Mouse (Mus musculus) brain, adult 2 months (tissue): ENCODE data around the gene Piwil4.
"Not testable (repeated sequence)": the region's sequence is repeated elsewhere in the genome, so short reads cannot be mapped to it uniquely, and the experiment has no call there.

Experiments used
- DNase-seq: peaks from one replicate; pipeline ENCODE4 v3.0.0; 2011; ENCODE audit warnings: low read depth, low spot score

Gene Piwil4

GRCm38 (mm10) chr9:14671965-14672364 is 68.6 kb downstream of the Piwil4 start:
- not testable (repeated sequence) for DNase-seq

GRCm38 (mm10) chr9:14668382-14668781 is 72.2 kb downstream of the Piwil4 start:
- peak; percentile 49 for DNase-seq

- DNase-seq = no peak
Observed at GRCm38 (mm10) chr9:14666071-14666470, 74.5 kb downstream of the Piwil4 start.

DNA sequence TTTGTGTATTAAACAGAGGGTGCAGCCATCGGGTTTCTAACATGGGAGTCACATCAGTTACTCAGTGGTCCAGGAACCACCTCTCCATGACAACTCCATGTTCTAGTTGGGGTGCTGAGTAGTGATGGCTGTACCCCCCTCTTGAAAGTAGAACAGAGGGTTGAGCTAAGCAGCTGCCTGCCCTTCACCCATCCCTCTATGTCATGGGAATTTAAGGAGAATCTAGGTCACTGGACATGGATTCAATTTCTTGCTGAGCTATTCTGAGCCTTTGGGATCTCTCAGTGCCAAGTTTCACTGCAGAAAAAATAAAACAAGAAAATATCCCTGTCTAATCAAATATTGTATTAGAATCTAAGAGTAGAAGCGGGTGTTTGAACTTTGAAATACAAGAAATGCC is 76.9 kb downstream of the Piwil4 start:
- DNase-seq = peak; percentile 37

DNA sequence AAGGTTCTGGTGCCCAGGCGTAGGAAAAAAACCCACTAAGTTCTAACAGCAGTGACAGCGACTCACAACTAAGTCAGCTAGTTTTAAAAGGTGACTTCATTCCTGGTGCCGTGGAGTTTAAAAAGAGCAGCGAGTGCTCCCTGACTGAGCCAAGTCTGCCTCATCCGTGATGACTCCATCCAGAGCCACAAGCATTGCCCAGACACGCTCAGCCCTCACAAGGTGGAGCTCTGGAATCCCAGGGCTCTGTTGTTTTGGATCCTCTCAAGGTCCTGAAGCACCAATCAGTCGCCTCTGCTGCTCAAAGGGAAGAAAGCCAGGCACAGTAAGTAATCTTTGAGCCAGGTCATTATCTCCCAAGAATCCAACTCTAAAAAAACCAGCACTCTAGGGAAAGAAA is 77.7 kb downstream of the Piwil4 start:
- no peak for DNase-seq

DNA sequence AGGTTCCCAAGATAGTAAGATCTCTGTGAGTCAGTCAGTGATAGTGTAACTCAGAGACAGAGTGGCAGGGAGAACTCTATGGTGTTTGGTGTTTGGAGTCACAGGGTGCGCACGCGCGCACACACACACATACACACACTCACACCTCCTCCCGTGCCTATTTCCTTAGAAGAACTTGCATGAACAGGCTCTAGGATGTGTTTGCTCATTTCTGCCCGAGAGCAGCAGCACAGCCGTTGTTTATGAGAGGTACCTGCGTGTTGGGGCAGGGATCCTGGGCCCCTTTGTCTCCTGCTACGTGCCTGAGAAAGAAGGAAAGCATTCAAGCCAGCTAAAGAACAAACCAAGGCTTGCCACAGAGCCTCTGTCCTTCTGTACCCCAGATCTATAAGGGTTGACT is 78.4 kb downstream of the Piwil4 start:
- DNase-seq = no peak

DNA sequence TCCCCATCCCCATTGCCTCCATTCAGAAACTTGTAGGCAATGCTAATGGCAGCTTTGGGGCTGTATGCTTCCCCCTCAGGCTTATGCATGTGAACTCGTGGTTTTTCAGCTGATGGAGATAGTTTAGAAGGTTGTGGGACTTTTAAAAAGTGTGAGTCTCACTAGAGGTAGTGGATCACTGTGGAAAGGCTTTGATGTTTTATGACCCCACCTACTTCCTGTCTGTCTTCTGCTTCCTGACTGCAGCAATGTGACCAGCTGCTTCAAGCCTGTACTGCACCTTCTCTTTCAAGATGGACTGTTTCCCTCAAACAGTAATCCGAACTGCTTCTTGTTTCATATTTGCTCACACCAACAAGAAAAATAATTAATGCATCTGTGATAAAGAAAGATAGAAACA is 82.6 kb downstream of the Piwil4 start:
- no peak for DNase-seq

DNA sequence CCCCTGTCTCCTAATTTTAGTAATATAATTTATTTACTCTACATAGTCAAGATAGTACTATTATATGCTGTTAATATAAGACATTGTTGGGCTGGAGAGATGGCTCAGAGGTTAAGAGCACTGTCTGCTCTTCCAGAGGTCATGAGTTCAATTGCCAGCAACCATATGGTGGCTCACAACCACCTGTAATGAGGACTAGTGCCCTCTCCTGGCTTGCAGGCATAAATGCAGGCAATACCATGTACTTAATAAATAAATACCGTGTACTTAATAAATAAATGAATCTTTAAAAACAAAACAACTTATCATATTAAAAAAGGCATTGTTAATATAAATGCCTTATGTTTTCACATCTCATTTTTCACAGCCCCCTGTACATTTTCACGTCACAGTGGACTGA is 86.5 kb downstream of the Piwil4 start:
- DNase-seq = no peak

- no peak for DNase-seq
Observed at GRCm38 (mm10) chr9:14652761-14653160, 87.8 kb downstream of the Piwil4 start.

- DNase-seq = no peak
Observed at GRCm38 (mm10) chr9:14647849-14648248, 92.7 kb downstream of the Piwil4 start.

- no peak for DNase-seq
Observed at GRCm38 (mm10) chr9:14646641-14647040, 93.9 kb downstream of the Piwil4 start.
